Mouse (Mus musculus) limb, embryonic 11.5 days (tissue): ENCODE results near the gene Scaf1. TPM values are rescaled to one million over a fixed set of nuclear protein-coding genes. Genes with fewer than 3 reads are reported as not detected.

Experiments
- ATAC-seq: fragments of 200-750 bp; cut with Nextera tagmentation; 2 replicates; pipeline ENCODE4 v1.8.0; 2017; ENCODE audit warnings: low read depth; ENCODE audit not compliant: insufficient number of reproducible peaks, low FRiP score, low TSS enrichment
- DNase-seq: peaks from one replicate; pipeline ENCODE4 v3.0.0-alpha.2; 2015; ENCODE audit warnings: low spot score
- H3K27ac ChIP-seq: fragments of 300-500 bp; sonication (generic); replicated peaks from 2 replicates; pipeline ENCODE4 v1.5.1; 2014; ENCODE audit warnings: low read depth, mild to moderate bottlenecking, low read length
- H3K27me3 ChIP-seq: fragments of 300-500 bp; sonication (generic); 2 replicates; pipeline ENCODE4 v1.6.1; 2014; ENCODE audit warnings: mild to moderate bottlenecking, low read length, mixed read lengths; ENCODE audit not compliant: control insufficient read depth, insufficient read depth
- H3K36me3 ChIP-seq: fragments of 300-500 bp; sonication (generic); 2 replicates; pipeline ENCODE4 v1.6.1; 2014; ENCODE audit warnings: mild to moderate bottlenecking, low read length, moderate library complexity, mixed read lengths; ENCODE audit not compliant: control insufficient read depth, insufficient read depth
- H3K4me1 ChIP-seq: fragments of 300-500 bp; sonication (generic); 2 replicates; pipeline ENCODE4 v1.6.1; 2014; ENCODE audit warnings: low read length, mixed read lengths; ENCODE audit not compliant: control insufficient read depth, insufficient read depth
- H3K4me2 ChIP-seq: fragments of 300-500 bp; sonication (generic); 2 replicates; pipeline ENCODE4 v1.6.1; 2014; ENCODE audit warnings: low read depth, mild to moderate bottlenecking, moderate library complexity; ENCODE audit not compliant: severe bottlenecking
- H3K4me3 ChIP-seq: fragments of 300-500 bp; sonication (generic); 2 replicates; pipeline ENCODE4 v1.5.1; 2014; ENCODE audit warnings: low read depth, low read length
- H3K9ac ChIP-seq: fragments of 300-500 bp; sonication (generic); 2 replicates; pipeline ENCODE4 v1.6.1; 2014; ENCODE audit warnings: mild to moderate bottlenecking, low read length
- H3K9me3 ChIP-seq: fragments of 300-500 bp; sonication (generic); 2 replicates; pipeline ENCODE4 v1.6.1; 2016; ENCODE audit warnings: low read length; ENCODE audit not compliant: control insufficient read depth
- WGBS: fragments of 180-500 bp; shearing (Covaris S2); extraction: QIAGEN DNeasy Blood & Tissue Kit; methylation state at CpG from one replicate; pipeline ENCODE4 v1.1.7; 2014; 5-methylcytosine and 5-hydroxymethylcytosine counted together
- polyA plus RNA-seq: library from polyadenylated mRNA; unstranded; fragments of >200 nt; fragmentation: Nextera tagmentation; extraction: Ambion mirVana; gene quantifications from 2 replicates; pipeline ENCODE4 v1.2.1, GENCODE M21; 2014

Scaf1 gene
- polyA plus RNA-seq: 52.0 and 60.3 TPM in 2 replicates

GRCm38 (mm10) chr7:45015957-45016612, at the start of gene Scaf1:
Gene Scaf1 (minus strand): TSS chr7:45016363.
- Histone ChIP-seq H3K27me3 (no peaks in the 10 kb centered on the region), H3K36me3 (peaks cover 14% of the 10 kb centered on the region; the same call in 1 of the 2 replicates), H3K4me1 (peaks cover 9% of the 10 kb centered on the region), H3K4me3 (peak within 1 kb of the TSS; percentile 93), H3K27ac (peak within 1 kb of the TSS; percentile 66), H3K4me2 (peak within 1 kb of the TSS; percentile 89), H3K9ac (peak within 1 kb of the TSS; percentile 98), H3K9me3 (no peaks in the 10 kb centered on the region)
- WGBS: under 1% methylated on average over 49 of the region's 69 CpGs
- DNase-seq (peak; percentile 100), ATAC-seq (peak; percentile 89)

DNA sequence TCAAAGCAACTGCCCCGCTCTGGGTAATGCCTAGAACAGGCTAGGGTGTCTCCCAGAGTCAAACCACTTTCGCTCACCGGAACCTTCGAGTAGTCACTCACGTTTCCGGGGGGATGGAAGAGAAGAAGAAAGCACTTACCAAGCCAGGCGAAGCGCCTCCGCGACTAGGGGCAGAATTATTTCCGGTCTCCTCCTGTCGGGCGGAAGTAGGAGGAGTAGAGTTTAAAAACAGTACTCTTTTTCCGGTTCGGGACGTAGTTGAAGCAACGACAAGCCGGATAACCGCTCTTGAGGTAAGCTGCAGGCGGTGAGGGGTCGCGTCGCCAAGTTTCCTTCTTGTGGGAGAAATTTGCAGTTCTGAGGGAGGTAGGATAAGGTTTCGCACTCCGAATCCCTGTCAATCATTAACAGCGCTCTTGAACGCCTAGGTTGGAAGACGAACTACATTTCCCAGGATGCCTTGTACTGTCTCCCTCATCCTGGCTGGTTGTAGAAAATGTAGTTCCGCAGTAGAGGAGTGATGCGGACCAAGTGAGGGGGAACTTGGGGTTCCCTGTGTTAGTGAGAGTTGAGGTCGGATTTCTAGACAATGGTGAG, 46.2 kb upstream of the Scaf1 start, which contains the start of the genes Nosip and Prrg2:
TSS of gene Nosip (plus strand) at position 191 of the 597 bp plus-strand sequence.
TSS of gene Prrg2 (minus strand) at position 439 of the 597 bp plus-strand sequence.
- peak; percentile 98 for DNase-seq
- peak within 1 kb of the TSS; percentile 56 for H3K4me3 ChIP-seq
- under 1% methylated on average over 31 of the region's 31 CpGs for WGBS

GRCm38 (mm10) chr7:45061532-45062075, 45.4 kb upstream of the Scaf1 start:
- Histone ChIP-seq H3K4me3 (peak overlapping the region; percentile 56), H3K9me3 (no peaks in the 10 kb centered on the region), H3K4me2 (peak overlapping the region; percentile 44), H3K27me3 (no peaks in the 10 kb centered on the region), H3K27ac (no peak overlapping the region), H3K9ac (peak overlapping the region; percentile 57), H3K4me1 (peaks cover 18% of the 10 kb centered on the region; the same call in 1 of the 2 replicates), H3K36me3 (0 out of 2 replicates have a peak, but pooled peaks cover 2% of the 10 kb centered on the region)
- no peak for ATAC-seq
- 18% methylated on average over 11 of the region's 11 CpGs for WGBS
- DNase-seq: peak; percentile 50

More for the DNA sequence above, 46.2 kb upstream of the Scaf1 start, which contains the start of the genes Nosip and Prrg2:
- H3K27ac ChIP-seq: peak within 1 kb of the TSS; percentile 60; the same call in 1 of the 2 replicates
- peak; percentile 79 for ATAC-seq
- H3K9ac ChIP-seq: peak within 1 kb of the TSS; percentile 64
- H3K36me3 ChIP-seq: 0 out of 2 replicates have a peak, but pooled peaks cover 2% of the 10 kb centered on the region
- peaks cover 18% of the 10 kb centered on the region; the same call in 1 of the 2 replicates for H3K4me1 ChIP-seq
- H3K4me2 ChIP-seq: peak within 1 kb of the TSS; percentile 44
- H3K27me3 ChIP-seq: no peaks in the 10 kb centered on the region
- H3K9me3 ChIP-seq: no peaks in the 10 kb centered on the region

- peaks cover 18% of the 10 kb centered on the region; the same call in 1 of the 2 replicates for H3K4me1 ChIP-seq
- peak overlapping the region; percentile 44; the same call in 1 of the 2 replicates for H3K4me2 ChIP-seq
- H3K27ac ChIP-seq: no peak overlapping the region
- no peak overlapping the region for H3K4me3 ChIP-seq
- H3K9ac ChIP-seq: no peak overlapping the region
- H3K36me3 ChIP-seq: 0 out of 2 replicates have a peak, but pooled peaks cover 2% of the 10 kb centered on the region
- H3K9me3 ChIP-seq: no peaks in the 10 kb centered on the region
- WGBS: 91% methylated on average over 6 of the region's 6 CpGs
- ATAC-seq (no peak), DNase-seq (no peak)
- no peaks in the 10 kb centered on the region for H3K27me3 ChIP-seq
Observed at GRCm38 (mm10) chr7:45060632-45061122, 44.5 kb upstream of the Scaf1 start.

GRCm38 (mm10) chr7:45058607-45059571, 42.7 kb upstream of the Scaf1 start:
- Histone ChIP-seq H3K4me2 (peak overlapping the region; percentile 25; the same call in 1 of the 2 replicates), H3K9me3 (no peaks in the 10 kb centered on the region), H3K27ac (peak overlapping the region; percentile 47; the same call in 1 of the 2 replicates), H3K36me3 (0 out of 2 replicates have a peak, but pooled peaks cover 2% of the 10 kb centered on the region), H3K4me1 (peaks cover 18% of the 10 kb centered on the region; the same call in 1 of the 2 replicates), H3K9ac (0 out of 2 replicates have a peak overlapping the region, but pooled peaks have one; percentile 9), H3K4me3 (0 out of 2 replicates have a peak overlapping the region, but pooled peaks have one; percentile 3), H3K27me3 (no peaks in the 10 kb centered on the region)
- ATAC-seq (peak; percentile 14; the same call in 1 of the 2 replicates), DNase-seq (peak; percentile 67)
- WGBS: 79% methylated on average over 10 of the region's 10 CpGs

DNA sequence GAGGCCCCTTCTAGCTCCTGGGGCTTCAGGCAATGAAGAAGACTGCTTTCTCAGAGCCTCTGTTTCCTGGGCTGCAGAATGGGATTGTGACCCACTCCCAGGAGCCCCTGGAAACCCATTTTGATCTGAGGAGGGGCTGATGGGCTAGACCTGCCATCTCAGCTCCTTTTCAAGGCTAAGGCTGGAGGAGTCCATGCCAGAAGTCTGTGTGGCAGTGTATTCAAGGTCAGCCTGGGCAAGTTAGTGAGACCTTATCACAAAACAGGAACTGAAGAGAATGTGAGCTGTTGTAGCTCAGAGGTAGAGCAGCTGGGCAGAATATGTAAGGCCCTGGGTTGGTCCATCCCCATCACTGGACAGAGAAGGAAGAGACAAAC, 40.8 kb upstream of the Scaf1 start:
- Histone ChIP-seq H3K9me3 (no peaks in the 10 kb centered on the region), H3K27me3 (no peaks in the 10 kb centered on the region), H3K27ac (no peak overlapping the region), H3K9ac (no peak overlapping the region), H3K4me3 (no peak overlapping the region), H3K4me2 (no peak overlapping the region), H3K36me3 (0 out of 2 replicates have a peak, but pooled peaks cover 2% of the 10 kb centered on the region), H3K4me1 (peaks cover 17% of the 10 kb centered on the region; the same call in 1 of the 2 replicates)
- DNase-seq (no peak), ATAC-seq (no peak)

- H3K4me3 ChIP-seq: no peak overlapping the region
- WGBS: 69% methylated on average over 14 of the region's 14 CpGs
- no peak overlapping the region for H3K27ac ChIP-seq
- no peaks in the 10 kb centered on the region for H3K9me3 ChIP-seq
- DNase-seq (no peak), ATAC-seq (no peak)
- H3K27me3 ChIP-seq: no peaks in the 10 kb centered on the region
- H3K36me3 ChIP-seq: 0 out of 2 replicates have a peak, but pooled peaks cover 2% of the 10 kb centered on the region
- H3K9ac ChIP-seq: no peak overlapping the region
- no peak overlapping the region for H3K4me2 ChIP-seq
- H3K4me1 ChIP-seq: peaks cover 19% of the 10 kb centered on the region
Observed at GRCm38 (mm10) chr7:45056329-45056971, 40.3 kb upstream of the Scaf1 start.
